Mouse (Mus musculus) splenic B cell, adult 2 months (primary cell): ENCODE measurements around the gene Elob.
A peak's percentile ranks its signal among the peaks of the same experiment; 100 is the strongest.

ENCODE experiments used
- DNase-seq: peaks from one replicate; pipeline ENCODE4 v3.0.0-alpha.2; 2011; ENCODE audit warnings: low read depth, low spot score
- H3K27me3 ChIP-seq: 2 replicates; pipeline ENCODE4 v1.6.1; 2012; ENCODE audit warnings: mild to moderate bottlenecking, low read length, moderate library complexity, mixed read lengths; ENCODE audit not compliant: control insufficient read depth, poor library complexity, insufficient read depth, severe bottlenecking
- H3K36me3 ChIP-seq: 2 replicates; pipeline ENCODE4 v1.6.1; 2012; ENCODE audit warnings: mild to moderate bottlenecking, low read length, moderate library complexity, mixed read lengths; ENCODE audit not compliant: control insufficient read depth, poor library complexity, insufficient read depth, severe bottlenecking

The Elob gene

GRCm38 (mm10) chr17:23843141-23843811 is 14.3 kb upstream of the Elob start:
- H3K27me3 ChIP-seq = no peaks in the 10 kb centered on the region; the same call in 1 of the 2 replicates
- DNase-seq = peak; percentile 22
- H3K36me3 ChIP-seq = no peaks in the 10 kb centered on the region

GRCm38 (mm10) chr17:23841145-23841544 is 12.2 kb upstream of the Elob start:
- H3K27me3 ChIP-seq = no peaks in the 10 kb centered on the region; the same call in 1 of the 2 replicates
- DNase-seq = peak; percentile 85
- H3K36me3 ChIP-seq = no peaks in the 10 kb centered on the region

- no peaks in the 10 kb centered on the region for H3K27me3 ChIP-seq
- no peaks in the 10 kb centered on the region for H3K36me3 ChIP-seq
- DNase-seq = no peak
Observed at GRCm38 (mm10) chr17:23836006-23836575, 7.2 kb upstream of the Elob start, which contains the start of gene Prss33. Gene Prss33 (minus strand): TSS chr17:23836056.

- no peak for DNase-seq
- Histone ChIP-seq H3K36me3 (no peaks in the 10 kb centered on the region; the same call in 1 of the 2 replicates), H3K27me3 (no peaks in the 10 kb centered on the region)
Observed at GRCm38 (mm10) chr17:23831201-23831600, 2.3 kb upstream of the Elob start.

- Histone ChIP-seq H3K36me3 (peaks cover 9% of the 10 kb centered on the region), H3K27me3 (no peaks in the 10 kb centered on the region)
- peak; percentile 68 for DNase-seq
Observed at GRCm38 (mm10) chr17:23828271-23829001, 500 bp downstream of the Elob start.

GRCm38 (mm10) chr17:23825591-23825990 is 3.3 kb downstream of the Elob start:
- Histone ChIP-seq H3K36me3 (peaks cover 15% of the 10 kb centered on the region), H3K27me3 (no peaks in the 10 kb centered on the region)
- no peak for DNase-seq

- Histone ChIP-seq H3K27me3 (no peaks in the 10 kb centered on the region), H3K36me3 (peaks cover 19% of the 10 kb centered on the region)
- no peak for DNase-seq
Observed at GRCm38 (mm10) chr17:23823614-23824013, 5.3 kb downstream of the Elob start.

GRCm38 (mm10) chr17:23823018-23823417 is 5.9 kb downstream of the Elob start:
- H3K27me3 ChIP-seq = no peaks in the 10 kb centered on the region
- no peak for DNase-seq
- peaks cover 25% of the 10 kb centered on the region for H3K36me3 ChIP-seq

GRCm38 (mm10) chr17:23822094-23822493 is 6.8 kb downstream of the Elob start:
- peaks cover 25% of the 10 kb centered on the region for H3K36me3 ChIP-seq
- no peak for DNase-seq
- H3K27me3 ChIP-seq = no peaks in the 10 kb centered on the region

- Histone ChIP-seq H3K27me3 (no peaks in the 10 kb centered on the region), H3K36me3 (peaks cover 25% of the 10 kb centered on the region)
- DNase-seq = no peak
Observed at GRCm38 (mm10) chr17:23820731-23821130, 8.2 kb downstream of the Elob start.

GRCm38 (mm10) chr17:23819235-23819634 is 9.7 kb downstream of the Elob start:
- H3K27me3 ChIP-seq = no peaks in the 10 kb centered on the region
- DNase-seq = no peak
- H3K36me3 ChIP-seq = peaks cover 26% of the 10 kb centered on the region

- Histone ChIP-seq H3K36me3 (peaks cover 23% of the 10 kb centered on the region), H3K27me3 (no peaks in the 10 kb centered on the region)
- DNase-seq = no peak
Observed at GRCm38 (mm10) chr17:23818579-23818978, 10.4 kb downstream of the Elob start.

GRCm38 (mm10) chr17:23815641-23816040 is 13.3 kb downstream of the Elob start:
- Histone ChIP-seq H3K27me3 (no peaks in the 10 kb centered on the region), H3K36me3 (peaks cover 31% of the 10 kb centered on the region)
- DNase-seq = no peak

- no peak for DNase-seq
- H3K27me3 ChIP-seq = no peaks in the 10 kb centered on the region
- H3K36me3 ChIP-seq = peaks cover 30% of the 10 kb centered on the region
Observed at GRCm38 (mm10) chr17:23807918-23808317, 21.0 kb downstream of the Elob start.

GRCm38 (mm10) chr17:23806867-23807266 is 22.1 kb downstream of the Elob start:
- peaks cover 24% of the 10 kb centered on the region for H3K36me3 ChIP-seq
- peak; percentile 44 for DNase-seq
- H3K27me3 ChIP-seq = no peaks in the 10 kb centered on the region
